Mouse (Mus musculus) heart, adult 2 months (tissue): Measurements from ENCODE around the gene E130218I03Rik.

ENCODE experiments used
- CTCF ChIP-seq: fragments of 200-600 bp; IDR thresholded peaks from 2 replicates; pipeline ENCODE4 v1.8.1; 2022; ENCODE audit warnings: antibody characterized with exemption, mild to moderate bottlenecking, moderate library complexity
- POLR2A ChIP-seq: fragments of 200-500 bp; IDR thresholded peaks from 2 replicates; pipeline ENCODE4 v1.6.1; 2011; ENCODE audit warnings: mild to moderate bottlenecking, low read depth, low read length, control low read depth; ENCODE audit not compliant: insufficient read depth

- TF ChIP-seq CTCF = no peak
- no peak for TF ChIP-seq POLR2A
Observed at GRCm38 (mm10) chr4:134234876-134235275, 8.6 kb upstream of the E130218I03Rik start.
